Comparison of ENCODE assay signal across 14 mouse cellular contexts in the genomic region with DNA sequence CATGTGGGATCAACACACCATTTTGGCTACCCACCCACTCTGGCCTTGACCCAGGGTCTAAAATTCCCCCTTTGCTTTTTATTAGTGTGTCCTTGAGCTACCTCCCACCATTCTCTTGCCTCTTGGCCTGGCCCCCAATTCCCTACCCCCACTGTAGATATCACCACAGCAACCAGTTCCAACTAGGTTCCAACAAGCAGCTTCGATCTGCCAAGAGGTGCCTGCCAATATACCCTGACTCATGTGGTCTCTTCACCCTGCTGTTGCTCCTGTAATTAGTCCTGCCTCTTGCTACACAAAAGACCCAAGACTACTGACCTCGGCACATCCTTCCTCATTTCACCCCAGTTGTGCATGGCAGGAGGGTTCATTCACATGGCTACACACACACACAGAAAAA. TPM values are rescaled to one million over a fixed set of nuclear protein-coding genes. Genes with fewer than 3 reads are reported as not detected.
DNase-seq lines count a peak whose midpoint lies in the region; ATAC-seq and TF ChIP-seq lines count a peak whose summit lies in the region.
"Had no signal": no experiment of that assay in that cellular context is flagged by ENCODE, and none has a peak within 500 bp of the region (broad histone marks: within the 10 kb centered on the region; RNA-seq: fewer than 3 reads in every experiment).

No protein-coding gene starts in this region.

- H3K4me3 ChIP-seq in forebrain, postnatal 0 days (ENCODE audit: low read depth, low read length), result no peak overlapping the region
- no peak overlapping the region for H3K4me3 ChIP-seq in intestine, embryonic 15.5 days (replicated peaks)
- H3K4me3 ChIP-seq in intestine, postnatal 0 days (ENCODE audit: low read depth, low read length), result no peak overlapping the region
- H3K4me3 ChIP-seq: heart, adult 2 months; limb, embryonic 15.5 days had no signal

- no peak overlapping the region for H3K9ac ChIP-seq in forebrain, postnatal 0 days
- H3K9ac ChIP-seq in intestine, embryonic 15.5 days, result no peak overlapping the region
- H3K9ac ChIP-seq in intestine, postnatal 0 days (ENCODE audit: low read depth, low read length), result no peak overlapping the region
- H3K9ac ChIP-seq: limb, embryonic 15.5 days had no signal

- H3K36me3 ChIP-seq in forebrain, postnatal 0 days (ENCODE audit: insufficient read depth), result no peaks in the 10 kb centered on the region
- no peaks in the 10 kb centered on the region for H3K36me3 ChIP-seq in intestine, embryonic 15.5 days
- no peaks in the 10 kb centered on the region for H3K36me3 ChIP-seq in intestine, postnatal 0 days (ENCODE audit: control insufficient read depth, insufficient read depth)
- H3K36me3 ChIP-seq: limb, embryonic 15.5 days had no signal

- 4% methylated on average over 2 of the region's 2 CpGs for WGBS in forebrain, postnatal 0 days
- 19% methylated on average over 2 of the region's 2 CpGs for WGBS in intestine, embryonic 15.5 days
- WGBS in intestine, postnatal 0 days, result 33% methylated on average over 2 of the region's 2 CpGs

- H3K27ac ChIP-seq in forebrain, postnatal 0 days (ENCODE audit: low read depth, low read length), result peak overlapping the region; percentile 72
- H3K27ac ChIP-seq in intestine, embryonic 15.5 days, result no peak overlapping the region
- H3K27ac ChIP-seq in intestine, postnatal 0 days (ENCODE audit: low read depth, low read length), result no peak overlapping the region
- H3K27ac ChIP-seq: heart, adult 2 months; limb, embryonic 15.5 days had no signal

- H3K9me3 ChIP-seq in forebrain, postnatal 0 days (ENCODE audit: low read length), result no peaks in the 10 kb centered on the region
- H3K9me3 ChIP-seq in intestine, embryonic 15.5 days, result no peaks in the 10 kb centered on the region
- H3K9me3 ChIP-seq in intestine, postnatal 0 days (ENCODE audit: control insufficient read depth), result no peaks in the 10 kb centered on the region
- H3K9me3 ChIP-seq: limb, embryonic 15.5 days had no signal

- ATAC-seq in forebrain, postnatal 0 days, result peak; percentile 86
- ATAC-seq in megakaryocyte progenitor cell, adult 5-6 weeks (replicated peaks; ENCODE audit: poor library complexity), result peak; percentile 54
- no peak for ATAC-seq in intestine, embryonic 15.5 days
- no peak for ATAC-seq in intestine, postnatal 0 days

- peaks cover 21% of the 10 kb centered on the region for H3K4me1 ChIP-seq in forebrain, postnatal 0 days (ENCODE audit: insufficient read depth)
- peaks cover 14% of the 10 kb centered on the region for H3K4me1 ChIP-seq in intestine, embryonic 15.5 days (replicated peaks)
- H3K4me1 ChIP-seq in intestine, postnatal 0 days (replicated peaks; ENCODE audit: control insufficient read depth, insufficient read depth, low read length), result no peaks in the 10 kb centered on the region

- no peaks in the 10 kb centered on the region for H3K27me3 ChIP-seq in forebrain, postnatal 0 days (ENCODE audit: insufficient read depth, low read length)
- peaks cover 4% of the 10 kb centered on the region; the same call in 1 of the 2 replicates for H3K27me3 ChIP-seq in intestine, embryonic 15.5 days (replicated peaks)
- no peaks in the 10 kb centered on the region; the same call in 1 of the 2 replicates for H3K27me3 ChIP-seq in intestine, postnatal 0 days (replicated peaks; ENCODE audit: control insufficient read depth, insufficient read depth, low read length)
- H3K27me3 ChIP-seq: limb, embryonic 15.5 days had no signal

- peak; percentile 30 to 66 for DNase-seq in left cerebral cortex, postnatal 14 days (ENCODE audit: low spot score in 2 of 2)
- DNase-seq in left cerebral cortex, postnatal 25 days (ENCODE audit: low spot score in 2 of 2), result no peak
- peak; percentile 74 for DNase-seq in R1 (ENCODE audit: low read depth, low spot score)
- DNase-seq in forebrain, postnatal 0 days, result peak; percentile 73
- DNase-seq in cerebellum, adult 11 months, result no peak
- DNase-seq: heart, adult 2 months; kidney, adult 2 months; right cerebral cortex, adult 18-20 months; thymus, adult 18-20 months had no signal

- intact Hi-C loops in left cerebral cortex, postnatal 14 days (cut with DNase I), result no loop called here
- intact Hi-C loops in left cerebral cortex, postnatal 25 days (cut with DNase I), result no loop called here

- 0 out of 2 replicates have a peak overlapping the region, but pooled peaks have one; percentile 5 for H3K4me2 ChIP-seq in forebrain, postnatal 0 days (ENCODE audit: low read depth)
- no peak overlapping the region for H3K4me2 ChIP-seq in intestine, embryonic 15.5 days (replicated peaks)
- H3K4me2 ChIP-seq in intestine, postnatal 0 days (replicated peaks; ENCODE audit: low read depth), result no peak overlapping the region
- H3K4me2 ChIP-seq: limb, embryonic 15.5 days had no signal

- no peak for TF ChIP-seq CTCF in forebrain, postnatal 0 days (IDR thresholded peaks at IDR 0.05; ENCODE audit: low read depth)
- TF ChIP-seq CTCF in intestine, postnatal 0 days (IDR thresholded peaks at IDR 0.05; ENCODE audit: low read depth), result no peak

RNA-seq across cellular contexts. Expression of a gene that starts 21.5 kb away (rescaled TPM):
- 10 to 100 TPM in 1 of 2 experiments, 1 to 10 TPM in 1; 7.7 to 10.4 TPM for total RNA-seq in left cerebral cortex, postnatal 14 days (2021)
- total RNA-seq in left cerebral cortex, postnatal 25 days (2021), result 1 to 10 TPM; 7.2 to 8.7 TPM
- 13.9 and 16.2 TPM in 2 replicates for total RNA-seq in forebrain, postnatal 0 days (2014; rRNA removed)
- 9.6 and 11.0 TPM in 2 replicates for polyA plus RNA-seq in forebrain, postnatal 0 days (2015; fragmentation: Nextera tagmentation; extraction: Ambion mirVana)
- not detected in 2 replicates for total RNA-seq in megakaryocyte progenitor cell, adult 5-6 weeks (2015)
- total RNA-seq in megakaryocyte progenitor cell, adult 5-6 weeks (2017), result not detected in 2 replicates
- 4.5 and 4.6 TPM in 2 replicates for polyA plus RNA-seq in intestine, embryonic 15.5 days (2015; fragmentation: Nextera tagmentation; extraction: Ambion mirVana)
- polyA plus RNA-seq in intestine, postnatal 0 days (2015; fragmentation: Nextera tagmentation; extraction: Ambion mirVana), result 0.48 and 0.71 TPM in 2 replicates
- total RNA-seq: megakaryocyte, adult 5-6 weeks had no signal

RNA-seq across cellular contexts. Expression of a gene that starts 33.5 kb away (rescaled TPM):
- 1 to 10 TPM in 1 of 2 experiments, under 1 TPM in 1; 0.42 to 1.3 TPM for total RNA-seq in left cerebral cortex, postnatal 14 days (2021)
- 1 to 10 TPM in 1 of 2 experiments, under 1 TPM in 1; 0.55 to 1.1 TPM for total RNA-seq in left cerebral cortex, postnatal 25 days (2021)
- 0.38 and 3.0 TPM in 2 replicates for total RNA-seq in forebrain, postnatal 0 days (2014; rRNA removed)
- polyA plus RNA-seq in forebrain, postnatal 0 days (2015; fragmentation: Nextera tagmentation; extraction: Ambion mirVana), result 1.1 and 1.5 TPM in 2 replicates
- not detected in 2 replicates for total RNA-seq in megakaryocyte progenitor cell, adult 5-6 weeks (2015)
- not detected in 2 replicates for total RNA-seq in megakaryocyte progenitor cell, adult 5-6 weeks (2017)
- polyA plus RNA-seq in intestine, embryonic 15.5 days (2015; fragmentation: Nextera tagmentation; extraction: Ambion mirVana), result 0.09 TPM in 1 of 2 replicates, not detected in the other
- 0.14 and 0.16 TPM in 2 replicates for polyA plus RNA-seq in intestine, postnatal 0 days (2015; fragmentation: Nextera tagmentation; extraction: Ambion mirVana)
- total RNA-seq: heart, adult 2 months; megakaryocyte, adult 5-6 weeks had no signal
- polyA plus RNA-seq: kidney, adult 2 months; limb, embryonic 15.5 days had no signal

Comparison
In these comparisons a context has a peak if more than half of its experiments do, and no peak if none do; other contexts are left out.
1. DNase-seq: peak in left cerebral cortex, postnatal 14 days (2 of 2), R1 (single experiment) and forebrain, postnatal 0 days (single experiment); none in left cerebral cortex, postnatal 25 days (0 of 2) and cerebellum, adult 11 months (single experiment).
2. ATAC-seq: peak in forebrain, postnatal 0 days (single experiment) and megakaryocyte progenitor cell, adult 5-6 weeks (single experiment); none in intestine, embryonic 15.5 days (single experiment) and intestine, postnatal 0 days (single experiment).
3. RNA of a gene that starts 21.5 kb away (total RNA-seq): 13.9 to 16.2 TPM in forebrain, postnatal 0 days, 7.7 to 10.4 TPM in left cerebral cortex, postnatal 14 days and 7.2 to 8.7 TPM in left cerebral cortex, postnatal 25 days; not detected in megakaryocyte progenitor cell, adult 5-6 weeks; every median in the first group is over 4 times any median in the second.